In the genomic region with DNA sequence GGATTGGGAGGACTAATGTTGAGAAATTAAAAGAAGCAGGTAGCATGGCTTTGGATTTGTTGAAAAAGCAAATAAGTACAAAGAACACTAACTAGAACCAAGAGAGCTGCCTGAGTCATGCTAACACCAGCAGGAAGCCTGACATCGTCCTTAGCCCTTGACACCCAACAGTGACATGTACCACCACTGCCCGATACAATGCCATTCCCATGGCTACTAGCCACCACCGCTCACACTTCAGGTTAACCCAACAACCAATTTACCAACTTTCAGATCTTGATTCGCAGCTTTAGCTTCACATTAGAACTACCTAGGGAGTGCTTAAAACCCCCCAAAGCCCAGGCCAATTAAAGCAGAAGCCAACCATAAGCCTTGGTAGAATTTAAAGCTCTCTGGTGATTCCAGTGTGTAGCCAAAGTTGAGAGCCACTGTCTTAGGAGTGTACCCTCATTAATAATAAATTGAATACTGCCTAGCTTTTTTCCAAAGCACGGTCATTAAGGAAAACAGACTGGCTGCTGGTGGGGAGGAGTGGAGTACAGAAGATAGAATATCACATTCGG, we compare ENCODE assay signal across 18 mouse cellular contexts.
"Had no signal": no experiment of that assay in that cellular context is flagged by ENCODE, and none has a peak within 500 bp of the region (broad histone marks: within the 10 kb centered on the region; RNA-seq: fewer than 3 reads in every experiment).

No protein-coding gene starts in this region.

- H3K27me3 ChIP-seq: liver, embryonic 13.5 days; neural tube, embryonic 12.5 days; stomach, embryonic 15.5 days had no signal

- H3K9me3 ChIP-seq: liver, embryonic 13.5 days; midbrain, embryonic 10.5 days; neural tube, embryonic 12.5 days; stomach, embryonic 15.5 days had no signal

- H3K4me2 ChIP-seq: liver, embryonic 13.5 days; neural tube, embryonic 12.5 days; stomach, embryonic 15.5 days had no signal

- H3K4me1 ChIP-seq: liver, embryonic 13.5 days; stomach, embryonic 15.5 days had no signal

- DNase-seq: kidney, adult 18-20 months; kidney, adult 9 months; kidney, postnatal 36 days; layer of hippocampus, postnatal 36 days; liver, embryonic 13.5 days; lung, adult 2 months; lung, postnatal 14 days; lung, postnatal 4 days; right cerebral cortex, adult 18-20 months; right cerebral cortex, postnatal 25 days; spleen, adult 18-20 months; thymus, postnatal 25 days had no signal

- ATAC-seq: intestine, embryonic 16.5 days had no signal

- H3K9ac ChIP-seq: liver, embryonic 13.5 days; neural tube, embryonic 12.5 days; stomach, embryonic 15.5 days had no signal

- H3K4me3 ChIP-seq: left cerebral cortex, adult 2 months; liver, embryonic 13.5 days; midbrain, embryonic 10.5 days; neural tube, embryonic 12.5 days; stomach, embryonic 15.5 days had no signal

- H3K36me3 ChIP-seq: liver, embryonic 13.5 days; midbrain, embryonic 10.5 days; neural tube, embryonic 12.5 days; stomach, embryonic 15.5 days had no signal

- H3K27ac ChIP-seq: kidney, postnatal 0 days; left cerebral cortex, adult 2 months; liver, embryonic 13.5 days; midbrain, embryonic 10.5 days; neural tube, embryonic 12.5 days; stomach, embryonic 15.5 days had no signal
